Mouse (Mus musculus) embryonic fibroblast, embryonic 13.5 days (primary cell): Measurements from ENCODE around the gene Creb3l1.

ENCODE experiments used
- CTCF ChIP-seq: IDR thresholded peaks from 2 replicates; pipeline ENCODE4 v1.5.1; 2011; ENCODE audit warnings: mild to moderate bottlenecking, control low read depth, low read length, moderate library complexity, borderline replicate concordance; ENCODE audit not compliant: insufficient read depth
- POLR2A ChIP-seq: IDR thresholded peaks from 2 replicates; pipeline ENCODE4 v1.6.1; 2011; ENCODE audit warnings: low read depth, mild to moderate bottlenecking, control low read depth, low read length, moderate library complexity

DNA sequence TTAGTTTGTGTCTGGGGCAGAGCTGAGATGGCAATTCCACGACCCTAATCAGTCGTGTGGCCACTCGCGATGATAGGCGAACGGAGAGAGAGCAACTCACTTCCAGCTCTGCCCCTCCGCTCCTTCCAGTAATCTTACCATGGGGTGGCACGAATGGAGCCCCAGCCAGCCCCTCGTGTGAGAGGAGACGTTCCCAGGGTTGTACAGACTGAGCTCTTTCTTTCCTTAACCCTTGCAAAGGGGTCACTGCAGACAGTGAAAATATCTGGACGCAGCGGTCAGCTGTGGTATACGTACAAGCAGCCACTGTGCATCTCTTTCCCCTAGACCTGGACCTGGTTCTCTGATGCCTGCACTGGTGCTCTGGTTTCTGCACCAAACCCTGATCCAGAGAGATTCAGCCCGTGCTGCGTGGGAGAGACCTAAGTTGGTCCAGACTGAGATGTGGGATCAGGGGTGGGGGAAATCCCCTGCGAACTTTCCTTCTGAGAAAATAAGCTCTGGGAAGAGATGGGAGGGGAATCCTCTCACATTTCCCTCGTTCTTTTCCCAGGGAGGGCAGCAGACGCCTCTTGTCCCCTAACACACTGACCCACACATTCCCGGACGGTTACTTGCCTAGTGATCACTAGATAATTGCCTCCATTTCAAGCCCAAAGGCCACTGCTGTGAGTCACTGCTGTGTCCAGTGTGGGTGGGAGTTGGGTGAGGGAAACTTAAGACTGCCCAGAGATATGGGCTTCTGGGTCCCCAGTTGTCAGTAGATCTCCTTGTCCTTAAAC is 15.5 kb downstream of the Creb3l1 start:
- no peak for TF ChIP-seq CTCF
- TF ChIP-seq POLR2A = peak; percentile 43
